Mouse (Mus musculus) hindbrain, embryonic 10.5 days (tissue): ENCODE results near the gene Olfr370. TPM values are rescaled to one million over a fixed set of nuclear protein-coding genes. Genes with fewer than 3 reads are reported as not detected.
A peak's percentile ranks its signal among the peaks of the same experiment; 100 is the strongest.

ENCODE experiments used
- DNase-seq: peaks from one replicate; pipeline ENCODE4 v3.0.0-alpha.2; 2017; ENCODE audit warnings: low spot score
- H3K27ac ChIP-seq: fragments of 300-500 bp; sonication (generic); 2 replicates; pipeline ENCODE4 v1.5.1; 2016; ENCODE audit warnings: mild to moderate bottlenecking, moderate library complexity
- H3K27me3 ChIP-seq: fragments of 300-500 bp; sonication (generic); 2 replicates; pipeline ENCODE4 v1.6.1; 2016; ENCODE audit warnings: mild to moderate bottlenecking; ENCODE audit not compliant: poor library complexity, insufficient read depth, severe bottlenecking
- H3K36me3 ChIP-seq: fragments of 300-500 bp; sonication (generic); 2 replicates; pipeline ENCODE4 v1.6.1; 2016; ENCODE audit warnings: mild to moderate bottlenecking, moderate library complexity
- H3K4me1 ChIP-seq: fragments of 300-500 bp; sonication (generic); replicated peaks from 2 replicates; pipeline ENCODE4 v1.6.1; 2016; ENCODE audit warnings: mild to moderate bottlenecking
- H3K4me3 ChIP-seq: fragments of 300-500 bp; sonication (generic); 2 replicates; pipeline ENCODE4 v1.5.1; 2016; ENCODE audit warnings: mild to moderate bottlenecking, moderate library complexity
- H3K9me3 ChIP-seq: fragments of 300-500 bp; sonication (generic); 2 replicates; pipeline ENCODE4 v1.6.1; 2016; ENCODE audit warnings: mild to moderate bottlenecking, moderate library complexity
- WGBS: fragments of 180-500 bp; shearing (Covaris S2); methylation state at CpG from one replicate; pipeline ENCODE4 v1.1.7; 2016; 5-methylcytosine and 5-hydroxymethylcytosine counted together
- polyA plus RNA-seq: library from polyadenylated mRNA; unstranded; fragments of >200 nt; fragmentation: Nextera tagmentation; extraction: Ambion mirVana; gene quantifications from 2 replicates; pipeline ENCODE4 v1.2.1, GENCODE M21; 2016

Olfr370 gene
- polyA plus RNA-seq, 1 experiment from 2014 or later, result 0.16 TPM

DNA sequence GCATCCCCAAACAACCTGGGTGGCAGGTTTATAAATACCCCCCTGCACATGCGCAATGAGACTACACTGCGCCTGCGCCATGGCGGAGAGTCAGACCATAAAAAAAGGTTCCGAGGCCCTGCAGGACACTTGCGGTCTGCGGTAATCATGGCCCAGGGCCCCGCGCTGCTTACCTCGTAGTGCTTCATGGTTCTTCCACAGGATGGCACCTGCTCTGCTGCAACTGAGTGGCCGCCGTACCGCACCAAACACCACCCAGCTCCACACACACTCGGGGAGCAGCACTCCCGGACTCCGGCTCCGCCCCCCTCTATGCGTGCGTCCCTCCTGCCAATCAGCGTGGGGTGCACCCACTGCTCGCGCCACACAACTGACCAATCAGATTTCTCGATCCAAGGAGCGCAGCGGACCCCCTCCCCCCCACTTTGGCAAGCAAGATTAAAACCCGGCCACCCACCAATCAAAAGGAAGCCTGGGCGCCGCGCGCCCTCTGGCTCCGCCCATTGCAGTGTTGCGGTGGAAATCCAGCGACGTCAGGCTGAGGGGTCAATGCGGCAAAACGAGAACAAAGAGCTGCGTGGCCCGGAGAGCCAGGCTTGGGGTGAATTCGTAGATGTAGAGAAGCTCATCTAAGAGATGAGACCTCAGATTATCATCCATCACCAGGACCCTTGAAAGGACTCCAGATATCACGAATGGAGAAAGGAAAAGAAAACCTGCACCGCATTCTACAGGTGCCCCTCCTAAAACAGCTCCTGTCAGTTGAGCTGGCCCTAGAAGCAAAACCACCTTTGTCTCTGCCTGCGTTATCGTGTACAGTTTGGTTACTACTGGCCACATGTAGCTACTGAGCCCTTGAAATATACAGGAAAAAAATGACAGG, 58.8 kb downstream of the Olfr370 start:
- Histone ChIP-seq H3K4me3 (peak overlapping the region; percentile 90), H3K27me3 (no peaks in the 10 kb centered on the region), H3K4me1 (peaks cover 38% of the 10 kb centered on the region), H3K36me3 (peaks cover 28% of the 10 kb centered on the region), H3K9me3 (no peaks in the 10 kb centered on the region), H3K27ac (peak overlapping the region; percentile 97)
- peak; percentile 100 for DNase-seq
- under 1% methylated on average over 43 of the region's 43 CpGs for WGBS

Other genes with a start within 250 kb of the Olfr370 start
- gene Ucp1, start 245.4 kb upstream of the Olfr370 start, polyA plus RNA-seq, result 0.10 TPM in 1 of 2 replicates, not detected in the other
- gene Elmod2, start 203.3 kb upstream of the Olfr370 start, polyA plus RNA-seq, result 15.6 and 21.0 TPM in 2 replicates
- not detected in 2 replicates for gene Mgat4d, start 187.3 kb upstream of the Olfr370 start, polyA plus RNA-seq
- 2.9 and 3.5 TPM in 2 replicates for gene Clgn, start 145.9 kb upstream of the Olfr370 start, polyA plus RNA-seq
- 112 and 114 TPM in 2 replicates for gene Scoc, start 77.4 kb upstream of the Olfr370 start, polyA plus RNA-seq
- gene Ndufb7, start 30.9 kb downstream of the Olfr370 start, polyA plus RNA-seq, result 359 and 398 TPM in 2 replicates
- gene Tecr, start 72.2 kb downstream of the Olfr370 start, polyA plus RNA-seq, result 714 and 783 TPM in 2 replicates
- 71.9 and 84.2 TPM in 2 replicates for gene Dnajb1, start 72.4 kb downstream of the Olfr370 start, polyA plus RNA-seq
- gene Gipc1, start 116.9 kb downstream of the Olfr370 start, polyA plus RNA-seq, result 221 and 240 TPM in 2 replicates
- gene Ptger1, start 130.9 kb downstream of the Olfr370 start, polyA plus RNA-seq, result 0.58 and 0.62 TPM in 2 replicates
- 28.2 and 29.9 TPM in 2 replicates for gene Pkn1, start 163.4 kb downstream of the Olfr370 start, polyA plus RNA-seq
- 253 and 322 TPM in 2 replicates for gene Ddx39, start 179.4 kb downstream of the Olfr370 start, polyA plus RNA-seq
- gene Adgre5, start 205.5 kb downstream of the Olfr370 start, polyA plus RNA-seq, result 6.9 and 9.3 TPM in 2 replicates